Mouse (Mus musculus) testis, postnatal 14 days (tissue): Measurements from ENCODE around the gene Rnaseh2b.
A peak's percentile ranks its signal among the peaks of the same experiment; 100 is the strongest.

Experiments used
- DNase-seq: peaks from one replicate; pipeline ENCODE4 v3.0.0; 2021; ENCODE audit warnings: low spot score

The Rnaseh2b gene

GRCm38 (mm10) chr14:62361263-62361980, 69.0 kb downstream of the Rnaseh2b start:
- no peak for DNase-seq

- DNase-seq: no peak
Measured at GRCm38 (mm10) chr14:62363774-62364173, 71.4 kb downstream of the Rnaseh2b start.

GRCm38 (mm10) chr14:62370819-62371218, 78.4 kb downstream of the Rnaseh2b start:
- no peak for DNase-seq

- no peak for DNase-seq
Measured at GRCm38 (mm10) chr14:62374001-62374400, 81.6 kb downstream of the Rnaseh2b start.

GRCm38 (mm10) chr14:62375694-62376093, 83.3 kb downstream of the Rnaseh2b start:
- no peak for DNase-seq

GRCm38 (mm10) chr14:62376115-62376514, 83.7 kb downstream of the Rnaseh2b start:
- DNase-seq: no peak

GRCm38 (mm10) chr14:62379391-62379790, 87.0 kb downstream of the Rnaseh2b start:
- DNase-seq: no peak

- no peak for DNase-seq
Measured at GRCm38 (mm10) chr14:62380606-62381005, 88.2 kb downstream of the Rnaseh2b start.

- DNase-seq: no peak
Measured at GRCm38 (mm10) chr14:62383109-62383508, 90.7 kb downstream of the Rnaseh2b start.

GRCm38 (mm10) chr14:62383786-62384299, 91.5 kb downstream of the Rnaseh2b start:
- no peak for DNase-seq

GRCm38 (mm10) chr14:62389064-62389728, 96.8 kb downstream of the Rnaseh2b start:
- no peak for DNase-seq

- no peak for DNase-seq
Measured at GRCm38 (mm10) chr14:62389729-62390536, 97.5 kb downstream of the Rnaseh2b start.

GRCm38 (mm10) chr14:62392754-62393153, 100.4 kb downstream of the Rnaseh2b start:
- no peak for DNase-seq

- DNase-seq: no peak
Measured at GRCm38 (mm10) chr14:62395346-62395745, 103.0 kb downstream of the Rnaseh2b start.

- DNase-seq: no peak
Measured at GRCm38 (mm10) chr14:62416007-62416741, 123.8 kb downstream of the Rnaseh2b start.

GRCm38 (mm10) chr14:62416742-62417134, 124.3 kb downstream of the Rnaseh2b start:
- DNase-seq: peak; percentile 12

- no peak for DNase-seq
Measured at GRCm38 (mm10) chr14:62417501-62417900, 125.1 kb downstream of the Rnaseh2b start.

GRCm38 (mm10) chr14:62422265-62422664, 129.9 kb downstream of the Rnaseh2b start:
- no peak for DNase-seq
